Mouse (Mus musculus): ENCODE measurements around the gene Trhde. TPM values are rescaled to one million over a fixed set of nuclear protein-coding genes. Genes with fewer than 3 reads are reported as not detected.

Gene Trhde
- polyA plus RNA-seq (2015; fragmentation: Nextera tagmentation; extraction: Ambion mirVana), result 0.89 and 1.0 TPM in 2 replicates

DNA sequence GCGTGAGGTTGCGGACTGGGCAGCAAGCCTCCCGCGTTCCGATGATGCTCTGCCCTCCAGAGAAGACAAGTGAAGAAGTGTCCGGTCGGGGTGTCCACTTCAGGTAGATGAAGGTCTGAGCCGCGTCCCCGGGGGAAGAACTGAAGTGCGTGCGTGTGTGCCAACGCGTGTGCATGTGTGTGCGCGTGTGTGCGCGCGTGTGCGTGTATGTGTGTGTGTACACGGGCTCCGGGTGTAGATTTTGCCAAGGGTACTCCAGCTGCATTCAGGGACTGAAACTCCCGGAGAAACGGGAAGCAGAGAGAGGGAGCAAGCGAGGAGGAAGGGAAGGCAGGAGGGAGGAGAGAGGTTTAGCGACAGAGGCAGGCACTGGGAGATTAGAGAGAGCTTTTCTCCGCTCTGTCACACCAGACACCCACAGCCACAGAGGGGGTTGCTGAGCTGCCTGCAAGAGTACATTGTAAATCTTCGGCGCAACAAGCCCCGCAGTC lies at the start of gene Trhde:
TSS of gene Trhde (minus strand) at position 147 of the 491 bp plus-strand sequence.
- WGBS, result under 1% methylated on average over 30 of the region's 30 CpGs
- no peak for ATAC-seq (ENCODE audit: insufficient number of reproducible peaks, low FRiP score, low TSS enrichment, low read depth)
- no peaks in the 10 kb centered on the region for H3K36me3 ChIP-seq
- peak within 1 kb of the TSS; percentile 95 for H3K4me2 ChIP-seq (replicated peaks)
- H3K9me3 ChIP-seq (replicated peaks), result no peaks in the 10 kb centered on the region
- no peak within 1 kb of the TSS for H3K27ac ChIP-seq (replicated peaks)
- H3K4me1 ChIP-seq, result peaks cover 25% of the 10 kb centered on the region
- peaks cover 49% of the 10 kb centered on the region for H3K27me3 ChIP-seq
- peak within 1 kb of the TSS; percentile 58 for H3K4me3 ChIP-seq (replicated peaks)
- peak within 1 kb of the TSS; percentile 22; the same call in 1 of the 2 replicates for H3K9ac ChIP-seq

DNA sequence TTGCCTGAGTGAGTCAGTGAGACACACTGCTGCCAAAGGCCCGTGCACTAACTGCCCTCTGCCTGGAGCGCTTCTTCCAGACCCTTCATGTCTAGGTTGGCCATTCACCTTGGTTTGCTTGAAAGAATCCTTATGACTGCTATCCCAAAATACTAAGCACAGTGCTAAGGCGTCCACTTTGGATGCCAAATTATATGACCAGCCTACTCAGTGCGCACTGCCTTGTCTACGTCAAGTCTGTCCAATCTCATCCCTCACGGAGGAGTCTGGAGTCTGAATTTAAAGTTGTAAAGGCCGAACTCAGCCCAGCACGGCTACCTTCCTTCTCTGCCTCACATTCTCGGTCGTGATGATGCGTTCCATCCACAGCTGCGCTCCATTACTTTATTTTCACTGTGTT lies 39.9 kb upstream of the Trhde start:
- Histone ChIP-seq H3K9me3 (replicated peaks) (no peaks in the 10 kb centered on the region), H3K27me3 (no peaks in the 10 kb centered on the region), H3K36me3 (no peaks in the 10 kb centered on the region), H3K27ac (replicated peaks) (no peak overlapping the region), H3K9ac (no peak overlapping the region), H3K4me3 (replicated peaks) (no peak overlapping the region), H3K4me2 (replicated peaks) (no peak overlapping the region), H3K4me1 (no peaks in the 10 kb centered on the region)
- no peak for ATAC-seq (ENCODE audit: insufficient number of reproducible peaks, low FRiP score, low TSS enrichment, low read depth)
- WGBS, result 93% methylated on average over 12 of the region's 12 CpGs

DNA sequence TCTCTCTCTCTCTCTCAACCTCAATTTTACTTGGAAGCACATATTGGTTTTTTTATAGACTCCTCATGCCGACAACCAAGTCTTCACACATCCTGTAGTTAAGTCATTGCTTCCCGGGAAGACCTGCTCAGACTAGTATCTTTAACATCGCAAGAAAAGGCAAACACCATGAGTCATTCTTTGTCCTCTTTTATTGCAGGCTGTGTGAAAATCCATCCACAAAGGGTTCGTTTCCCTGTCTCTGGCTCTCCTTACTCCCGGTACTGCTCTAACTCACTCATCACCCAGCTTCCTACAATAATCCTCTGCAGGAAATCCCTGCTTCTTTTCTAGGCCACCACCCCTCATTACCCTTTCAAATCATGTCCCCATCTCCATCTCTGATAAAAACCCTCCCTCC lies 39.3 kb upstream of the Trhde start:
- Histone ChIP-seq H3K9ac (no peak overlapping the region), H3K4me1 (no peaks in the 10 kb centered on the region), H3K9me3 (replicated peaks) (no peaks in the 10 kb centered on the region), H3K4me2 (replicated peaks) (no peak overlapping the region), H3K27me3 (no peaks in the 10 kb centered on the region), H3K27ac (replicated peaks) (no peak overlapping the region), H3K36me3 (no peaks in the 10 kb centered on the region), H3K4me3 (replicated peaks) (no peak overlapping the region)
- 66% methylated on average over 5 of the region's 5 CpGs for WGBS
- no peak for ATAC-seq (ENCODE audit: insufficient number of reproducible peaks, low FRiP score, low TSS enrichment, low read depth)

DNA sequence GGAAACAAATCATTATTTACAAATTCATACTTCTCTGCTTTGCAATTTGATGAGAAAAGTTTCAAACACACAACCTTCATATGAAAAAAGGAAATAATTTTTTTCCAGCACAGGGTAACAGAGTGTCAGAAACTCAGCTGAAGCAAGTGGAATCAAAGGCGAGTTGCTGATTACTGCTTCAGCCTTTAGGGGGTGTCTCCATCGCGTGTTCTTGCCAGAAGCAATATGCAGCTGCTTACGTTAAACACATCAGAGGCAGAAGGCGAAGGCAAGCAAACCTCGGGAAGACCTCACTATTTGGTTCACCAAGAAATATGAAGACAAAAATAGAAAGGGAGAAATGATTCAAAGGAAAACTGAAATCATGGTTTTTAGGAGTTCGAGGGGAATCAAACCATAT lies 29.2 kb upstream of the Trhde start:
- 37% methylated on average over 7 of the region's 7 CpGs for WGBS
- no peak for ATAC-seq (ENCODE audit: insufficient number of reproducible peaks, low FRiP score, low TSS enrichment, low read depth)

DNA sequence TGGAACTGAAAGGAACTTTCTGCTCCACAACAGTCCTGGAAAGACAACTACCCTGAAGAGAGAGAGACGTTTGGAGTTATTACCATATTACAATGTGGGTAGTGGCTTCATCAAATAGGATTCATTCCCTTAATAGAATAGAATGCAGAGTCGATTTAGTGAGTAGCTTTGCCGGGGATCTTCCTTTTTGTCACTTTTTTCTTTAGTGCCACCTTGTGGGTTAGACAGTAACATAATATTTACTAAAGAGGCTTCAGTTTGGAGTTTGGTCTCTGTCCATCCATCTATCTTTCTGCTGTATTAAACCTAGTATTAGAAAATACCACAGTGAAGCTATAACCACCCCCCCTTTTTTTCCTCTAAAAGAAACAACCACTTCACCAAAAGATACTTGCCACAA lies 6.7 kb upstream of the Trhde start:
- H3K27ac ChIP-seq (replicated peaks), result no peak overlapping the region
- H3K36me3 ChIP-seq, result no peaks in the 10 kb centered on the region
- H3K4me3 ChIP-seq (replicated peaks), result no peak overlapping the region
- 48% methylated on average over 3 of the region's 3 CpGs for WGBS
- H3K9me3 ChIP-seq (replicated peaks), result no peaks in the 10 kb centered on the region
- peaks cover 2% of the 10 kb centered on the region for H3K27me3 ChIP-seq
- no peak for ATAC-seq (ENCODE audit: insufficient number of reproducible peaks, low FRiP score, low TSS enrichment, low read depth)
- H3K4me2 ChIP-seq (replicated peaks), result no peak overlapping the region
- no peak overlapping the region for H3K9ac ChIP-seq
- H3K4me1 ChIP-seq, result no peaks in the 10 kb centered on the region

More for the DNA sequence above, 29.2 kb upstream of the Trhde start:
- Histone ChIP-seq H3K4me2 (replicated peaks) (no peak overlapping the region), H3K4me3 (replicated peaks) (no peak overlapping the region), H3K9ac (no peak overlapping the region), H3K4me1 (no peaks in the 10 kb centered on the region), H3K27ac (replicated peaks) (no peak overlapping the region), H3K36me3 (no peaks in the 10 kb centered on the region), H3K27me3 (no peaks in the 10 kb centered on the region), H3K9me3 (replicated peaks) (no peaks in the 10 kb centered on the region)

DNA sequence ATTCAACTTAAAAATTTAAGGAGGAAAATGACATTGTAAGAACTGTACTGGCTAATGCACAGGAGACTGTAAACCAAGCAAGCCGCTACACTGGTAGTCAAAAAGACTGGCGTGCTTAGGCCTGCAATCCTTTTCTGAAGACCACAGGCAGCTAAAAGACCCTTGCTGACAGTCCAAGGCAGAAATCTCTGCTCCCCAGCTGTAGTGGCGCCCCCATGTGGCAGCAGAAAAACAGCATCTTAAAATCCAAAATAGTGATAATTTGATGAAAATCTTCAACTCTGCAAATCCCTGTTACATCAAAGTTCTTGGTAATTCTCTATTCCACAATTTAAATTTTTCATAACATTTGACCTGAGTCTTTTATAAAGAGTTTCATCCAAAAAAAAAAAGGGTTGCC lies 3.8 kb upstream of the Trhde start:
- Histone ChIP-seq H3K4me2 (replicated peaks) (no peak overlapping the region), H3K36me3 (no peaks in the 10 kb centered on the region), H3K9me3 (replicated peaks) (no peaks in the 10 kb centered on the region), H3K9ac (no peak overlapping the region), H3K4me1 (peaks cover 17% of the 10 kb centered on the region), H3K4me3 (replicated peaks) (no peak overlapping the region), H3K27ac (replicated peaks) (no peak overlapping the region), H3K27me3 (peaks cover 30% of the 10 kb centered on the region)
- WGBS, result 33% methylated on average over 3 of the region's 3 CpGs
- no peak for ATAC-seq (ENCODE audit: insufficient number of reproducible peaks, low FRiP score, low TSS enrichment, low read depth)

DNA sequence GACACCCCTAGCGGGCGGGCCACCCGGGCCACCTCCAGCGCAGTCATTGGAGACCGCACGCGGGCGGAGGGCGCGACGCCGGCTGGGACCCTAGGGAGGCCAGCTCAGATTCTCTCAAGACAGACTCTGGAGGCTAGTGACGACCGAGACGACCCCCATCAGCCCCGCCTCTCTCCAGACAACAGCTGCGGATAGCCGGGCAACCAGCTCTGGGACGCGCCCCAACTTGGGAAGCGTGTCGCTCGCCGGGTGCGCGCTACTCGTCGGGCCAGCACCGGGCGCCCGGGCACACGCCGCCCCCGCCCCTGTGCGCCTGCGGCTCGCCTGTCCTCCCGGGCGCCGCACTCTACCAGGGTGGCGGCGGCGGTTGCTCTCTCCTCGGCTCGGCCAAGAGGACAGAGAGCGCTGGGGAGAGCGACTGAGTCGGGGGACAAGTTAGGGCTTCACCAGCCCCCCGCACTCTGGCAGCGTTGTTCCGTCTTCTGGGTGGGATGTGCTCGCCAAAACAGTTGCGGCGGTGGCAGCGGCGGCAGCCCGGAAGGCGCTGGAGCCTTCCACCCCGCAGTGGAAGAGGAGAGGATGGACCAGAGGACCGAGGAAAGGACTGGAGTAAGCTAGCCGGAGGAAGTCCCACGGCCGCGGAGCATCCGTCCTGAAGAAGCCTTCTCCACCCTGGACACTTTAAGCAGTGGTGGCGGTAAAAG lies 498 bp downstream of the Trhde start:
- ATAC-seq (ENCODE audit: insufficient number of reproducible peaks, low FRiP score, low TSS enrichment, low read depth), result peak; percentile 87
- H3K36me3 ChIP-seq, result no peaks in the 10 kb centered on the region
- H3K4me1 ChIP-seq, result peaks cover 25% of the 10 kb centered on the region
- under 1% methylated on average over 65 of the region's 66 CpGs for WGBS
- H3K9ac ChIP-seq, result peak overlapping the region; percentile 22; the same call in 1 of the 2 replicates
- peak overlapping the region; percentile 95 for H3K4me2 ChIP-seq (replicated peaks)
- H3K9me3 ChIP-seq (replicated peaks), result no peaks in the 10 kb centered on the region
- peak overlapping the region; percentile 58 for H3K4me3 ChIP-seq (replicated peaks)
- peaks cover 49% of the 10 kb centered on the region for H3K27me3 ChIP-seq
- no peak overlapping the region for H3K27ac ChIP-seq (replicated peaks)

DNA sequence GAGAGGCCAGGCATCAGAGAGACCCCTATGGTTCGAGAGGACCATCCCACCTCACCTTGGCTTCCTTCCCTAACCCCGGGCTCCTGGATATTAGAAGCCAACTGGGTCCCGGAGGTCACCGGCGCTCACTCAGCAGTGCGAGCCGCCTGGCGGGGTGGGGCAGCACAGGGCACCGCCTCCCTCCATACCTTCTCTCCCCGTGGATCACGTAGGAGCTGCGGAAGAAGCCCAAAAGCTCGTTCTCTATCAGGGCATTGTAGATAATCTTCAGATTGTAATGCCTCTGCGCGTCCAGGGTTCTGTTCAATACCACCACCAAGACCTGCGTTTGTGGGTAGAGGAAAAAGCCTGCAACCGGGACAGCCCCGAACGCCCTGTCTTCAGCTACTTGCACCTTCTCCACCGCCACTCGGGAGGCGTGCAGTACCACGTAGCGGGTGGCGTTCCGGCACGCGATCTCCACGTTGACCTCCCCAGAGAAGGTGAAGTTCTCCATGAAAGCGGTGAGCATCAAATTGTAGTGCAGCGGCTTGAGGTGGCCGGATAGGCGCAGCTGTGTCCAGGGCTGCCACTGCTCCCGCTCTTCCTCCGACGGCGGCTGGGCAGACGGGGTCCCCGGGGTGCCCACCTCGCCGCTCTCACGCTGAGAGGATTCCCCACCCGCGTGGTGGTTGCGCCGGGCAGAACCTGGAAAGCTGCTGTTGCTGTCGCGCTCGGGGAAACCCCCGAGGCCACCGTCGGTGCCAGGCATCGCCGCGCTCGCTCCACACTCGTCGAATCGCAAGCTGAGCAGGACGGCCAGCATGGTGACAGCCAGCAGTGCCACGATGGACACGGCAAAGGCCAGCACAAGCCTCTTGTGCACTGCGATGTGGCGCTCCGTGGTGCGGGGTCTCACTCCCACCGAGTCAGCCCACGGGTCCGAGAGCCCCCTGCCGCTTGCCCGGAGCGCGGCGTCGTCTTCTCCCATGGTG lies 1.5 kb downstream of the Trhde start:
- Histone ChIP-seq H3K27me3 (peaks cover 49% of the 10 kb centered on the region), H3K4me2 (replicated peaks) (peak overlapping the region; percentile 95), H3K4me1 (peaks cover 25% of the 10 kb centered on the region), H3K27ac (replicated peaks) (no peak overlapping the region), H3K36me3 (no peaks in the 10 kb centered on the region), H3K4me3 (replicated peaks) (peak overlapping the region; percentile 58), H3K9me3 (replicated peaks) (no peaks in the 10 kb centered on the region), H3K9ac (no peak overlapping the region)
- WGBS, result 5% methylated on average over 75 of the region's 75 CpGs
- no peak for ATAC-seq (ENCODE audit: insufficient number of reproducible peaks, low FRiP score, low TSS enrichment, low read depth)

DNA sequence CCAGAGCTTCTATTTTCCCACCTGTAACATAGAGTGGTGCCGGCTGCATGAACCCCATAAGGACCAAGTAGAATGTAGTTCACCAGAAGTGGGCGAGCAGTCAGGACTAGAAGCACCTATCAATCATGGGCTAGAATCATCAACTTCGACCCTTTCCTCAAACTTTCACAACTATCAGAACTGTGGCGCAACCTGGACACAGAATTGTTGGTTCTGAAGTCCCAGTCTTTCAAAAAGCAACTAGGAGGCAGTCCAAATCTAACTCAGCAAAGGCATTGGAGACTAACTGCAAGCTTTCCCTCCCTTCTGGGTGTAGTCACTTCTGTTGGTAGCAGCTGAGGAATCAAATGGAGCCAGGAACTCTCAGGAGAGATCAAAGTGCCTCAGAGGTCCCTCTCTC lies 2.6 kb downstream of the Trhde start:
- no peak overlapping the region for H3K4me2 ChIP-seq (replicated peaks)
- no peaks in the 10 kb centered on the region for H3K9me3 ChIP-seq (replicated peaks)
- 85% methylated on average over 4 of the region's 4 CpGs for WGBS
- no peak overlapping the region for H3K4me3 ChIP-seq (replicated peaks)
- peaks cover 25% of the 10 kb centered on the region for H3K4me1 ChIP-seq
- ATAC-seq (ENCODE audit: insufficient number of reproducible peaks, low FRiP score, low TSS enrichment, low read depth), result no peak
- H3K27ac ChIP-seq (replicated peaks), result no peak overlapping the region
- H3K9ac ChIP-seq, result no peak overlapping the region
- H3K36me3 ChIP-seq, result no peaks in the 10 kb centered on the region
- H3K27me3 ChIP-seq, result peaks cover 49% of the 10 kb centered on the region

DNA sequence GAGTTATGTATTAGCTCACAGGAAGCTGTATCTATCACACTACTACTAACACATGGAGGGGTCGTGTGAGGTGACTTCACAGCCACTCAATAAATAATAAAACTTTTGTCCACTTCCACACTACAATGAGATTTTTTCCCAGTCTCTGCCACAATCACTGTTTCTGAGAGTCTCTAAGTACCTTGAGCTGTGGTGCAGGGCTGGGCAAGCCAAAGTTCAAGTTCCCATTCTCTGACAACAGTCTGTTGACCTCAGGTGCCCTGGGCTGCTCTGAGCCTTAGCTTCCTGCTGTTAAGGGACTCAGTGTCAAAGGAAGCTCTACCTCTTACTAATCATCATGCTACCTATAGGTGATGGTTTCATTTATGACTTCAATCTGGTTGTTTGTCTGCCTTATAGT lies 3.3 kb downstream of the Trhde start:
- WGBS, result 48% methylated on average over 1 of the region's 1 CpGs
- Histone ChIP-seq H3K4me2 (replicated peaks) (no peak overlapping the region), H3K4me3 (replicated peaks) (no peak overlapping the region), H3K9ac (no peak overlapping the region), H3K36me3 (no peaks in the 10 kb centered on the region), H3K27me3 (peaks cover 47% of the 10 kb centered on the region), H3K4me1 (peaks cover 25% of the 10 kb centered on the region), H3K27ac (replicated peaks) (no peak overlapping the region), H3K9me3 (replicated peaks) (no peaks in the 10 kb centered on the region)
- ATAC-seq (ENCODE audit: insufficient number of reproducible peaks, low FRiP score, low TSS enrichment, low read depth), result no peak

DNA sequence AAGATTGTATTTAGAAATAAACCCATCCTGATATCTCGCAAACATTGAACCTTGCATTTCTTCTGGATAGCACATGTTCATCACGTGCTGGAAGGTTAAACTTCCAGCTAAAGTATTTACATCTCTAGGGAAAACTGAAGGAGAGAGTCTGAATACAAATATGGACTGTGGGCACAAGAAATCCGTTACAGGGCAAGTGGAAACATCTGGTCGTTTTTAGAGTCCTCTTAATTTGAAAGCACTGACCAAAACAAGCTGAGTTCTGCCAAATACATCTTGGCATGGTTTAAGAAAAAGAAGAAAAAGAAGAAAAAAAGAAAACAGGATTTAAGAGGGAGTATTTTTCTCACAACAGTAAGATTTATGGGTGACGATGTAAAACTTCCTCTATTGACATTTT lies 3.9 kb downstream of the Trhde start:
- Histone ChIP-seq H3K27ac (replicated peaks) (no peak overlapping the region), H3K4me3 (replicated peaks) (no peak overlapping the region), H3K4me2 (replicated peaks) (no peak overlapping the region), H3K4me1 (peaks cover 25% of the 10 kb centered on the region), H3K27me3 (peaks cover 43% of the 10 kb centered on the region), H3K9me3 (replicated peaks) (no peaks in the 10 kb centered on the region), H3K9ac (no peak overlapping the region), H3K36me3 (no peaks in the 10 kb centered on the region)
- ATAC-seq (ENCODE audit: insufficient number of reproducible peaks, low FRiP score, low TSS enrichment, low read depth), result no peak
- WGBS, result 27% methylated on average over 5 of the region's 5 CpGs

All from embryonic facial prominence, embryonic 15.5 days (tissue).